Mouse (Mus musculus) brain, embryonic 14.5 days (tissue): ENCODE data around the gene Acer1. TPM values are rescaled to one million over a fixed set of nuclear protein-coding genes. Genes with fewer than 3 reads are reported as not detected.
"Not testable (repeated sequence)": the region's sequence is repeated elsewhere in the genome, so short reads cannot be mapped to it uniquely, and the experiment has no call there.

Experiments used
- DNase-seq: peaks from one replicate; pipeline ENCODE4 v3.0.0-alpha.2; 2011; ENCODE audit warnings: low read depth
- CTCF ChIP-seq: fragments of 200-500 bp; IDR thresholded peaks from 2 replicates; pipeline ENCODE4 v1.5.1; 2012; ENCODE audit warnings: inconsistent platforms, mild to moderate bottlenecking, moderate library complexity, borderline replicate concordance; ENCODE audit not compliant: insufficient read depth, insufficient read length; ENCODE audit errors: extremely low read depth
- POLR2A ChIP-seq: fragments of 200-500 bp; IDR thresholded peaks from 2 replicates; pipeline ENCODE4 v1.6.1; 2012; ENCODE audit warnings: mild to moderate bottlenecking, inconsistent platforms, borderline replicate concordance; ENCODE audit not compliant: poor library complexity, insufficient read depth, insufficient read length, severe bottlenecking; ENCODE audit errors: extremely low read depth
- polyA plus RNA-seq: library from polyadenylated mRNA; depleted of rRNA; stranded (reverse); fragments of >200 nt; gene quantifications from 2 replicates; pipeline ENCODE4 v1.2.3, GENCODE M21; 2012; rRNA removed

Gene Acer1
- polyA plus RNA-seq, 1 experiment, result not detected

DNA sequence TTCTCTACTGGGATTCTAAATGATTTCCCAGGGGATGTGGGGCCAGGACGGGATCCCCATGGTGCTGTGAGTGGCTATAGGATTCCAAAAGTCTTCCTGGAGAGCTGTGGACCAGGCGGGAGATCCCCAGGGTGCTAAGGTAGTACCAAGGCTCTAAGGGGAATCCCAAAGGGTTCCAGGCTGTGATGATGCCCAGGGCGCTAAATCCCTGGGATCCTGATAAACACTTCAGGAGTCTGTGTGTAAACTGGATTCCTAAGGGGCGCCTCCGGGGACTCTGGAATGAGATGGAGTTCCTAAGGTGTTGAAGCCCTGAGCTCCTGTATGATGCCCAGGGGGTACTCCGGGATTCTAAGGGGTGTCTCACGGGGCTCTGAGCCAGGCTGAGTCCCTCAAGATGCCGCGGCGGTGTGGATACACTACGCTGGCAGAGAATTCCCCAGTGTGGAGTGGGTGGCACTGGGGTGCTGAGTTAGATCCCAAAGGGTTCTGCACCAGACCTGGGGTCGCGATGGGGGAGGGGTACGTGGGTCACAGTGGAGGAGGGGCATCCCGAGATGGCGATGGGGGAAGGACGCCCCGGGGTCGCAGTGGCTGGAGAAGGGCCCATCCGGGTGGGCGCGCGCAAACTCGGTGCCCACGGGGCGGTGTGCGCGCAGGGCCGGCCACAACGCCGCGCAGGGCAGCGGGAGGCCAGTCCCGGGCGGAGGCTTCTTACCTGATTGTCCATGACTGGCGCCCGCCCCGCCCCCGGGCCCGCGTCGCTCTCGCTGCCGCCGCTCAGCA lies 47.2 kb downstream of the Acer1 start:
- TF ChIP-seq CTCF (no peak), POLR2A (no peak)
- no peak for DNase-seq

DNA sequence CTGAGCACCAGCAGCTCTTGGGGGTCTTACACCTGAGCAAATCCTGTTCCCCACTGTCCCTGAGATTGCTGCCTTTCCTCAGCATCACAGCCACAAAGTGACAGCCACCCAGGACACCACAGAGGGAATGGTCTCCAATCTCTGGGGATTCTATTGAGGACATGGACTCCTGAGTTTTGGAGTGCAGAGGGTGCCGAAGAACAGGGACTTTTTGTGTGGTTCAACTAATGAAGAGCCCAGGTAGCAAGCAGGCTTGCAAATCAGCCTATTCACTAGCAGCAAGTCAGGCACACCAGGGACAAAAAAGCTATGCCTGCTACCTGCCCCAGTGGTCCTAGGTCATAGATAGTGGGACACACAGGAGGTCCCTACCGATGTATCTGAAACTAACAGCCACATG lies 48.5 kb downstream of the Acer1 start:
- TF ChIP-seq CTCF (no peak), POLR2A (no peak)
- no peak for DNase-seq

- TF ChIP-seq CTCF, result no peak
- TF ChIP-seq POLR2A, result no peak
Measured at GRCm38 (mm10) chr17:56930026-56930425, 51.9 kb downstream of the Acer1 start.

DNA sequence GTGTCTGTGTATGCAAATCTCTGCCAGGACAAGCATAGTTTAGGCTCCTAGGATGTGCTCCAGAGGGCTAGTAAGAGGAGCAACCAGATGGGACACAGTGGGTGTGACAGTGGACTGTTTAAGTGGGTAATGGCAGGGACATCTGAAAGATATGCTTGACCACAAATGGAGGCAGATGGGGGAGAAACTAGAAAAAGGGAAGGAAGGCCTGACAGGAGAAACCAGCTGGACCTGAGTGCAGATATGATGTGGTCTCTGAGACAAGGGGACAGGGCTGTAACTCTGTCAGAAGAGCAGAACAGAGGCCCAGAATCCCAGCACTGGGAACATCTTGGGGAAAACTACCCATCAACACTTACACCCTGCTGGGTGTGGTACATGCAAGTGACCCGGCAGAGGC lies 52.4 kb downstream of the Acer1 start:
- no peak for DNase-seq
- TF ChIP-seq CTCF (no peak), POLR2A (no peak)

More at GRCm38 (mm10) chr17:56930026-56930425, 51.9 kb downstream of the Acer1 start:
- no peak for DNase-seq

GRCm38 (mm10) chr17:56929101-56929500 lies 52.8 kb downstream of the Acer1 start:
- DNase-seq, result no peak
- no peak for TF ChIP-seq CTCF

DNA sequence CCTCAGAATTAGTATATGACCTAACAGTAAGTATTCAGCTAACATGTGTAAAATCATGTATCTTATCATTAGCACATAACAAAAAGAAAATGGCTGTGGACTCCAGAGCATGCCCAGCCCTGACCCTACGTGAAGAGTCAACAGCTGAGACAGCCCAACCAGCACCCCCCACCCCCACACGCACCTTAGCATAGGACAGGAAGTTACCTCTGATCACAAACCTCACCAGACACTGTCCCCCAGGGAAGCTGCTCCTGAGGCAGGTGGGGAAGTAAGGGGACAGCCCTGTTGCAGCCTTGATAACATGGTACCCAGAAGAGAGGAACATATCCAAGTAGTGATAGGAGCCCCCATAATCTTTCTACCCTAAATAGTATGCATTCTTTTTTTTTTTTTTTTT lies 55.9 kb downstream of the Acer1 start:
- DNase-seq, result no peak
- no peak for TF ChIP-seq POLR2A
- no peak for TF ChIP-seq CTCF

GRCm38 (mm10) chr17:56919725-56920124 lies 62.2 kb downstream of the Acer1 start:
- DNase-seq, result no peak
- TF ChIP-seq CTCF (no peak), POLR2A (no peak)

- no peak for TF ChIP-seq POLR2A
- no peak for DNase-seq
Measured at GRCm38 (mm10) chr17:56917166-56917565, 64.8 kb downstream of the Acer1 start.

DNA sequence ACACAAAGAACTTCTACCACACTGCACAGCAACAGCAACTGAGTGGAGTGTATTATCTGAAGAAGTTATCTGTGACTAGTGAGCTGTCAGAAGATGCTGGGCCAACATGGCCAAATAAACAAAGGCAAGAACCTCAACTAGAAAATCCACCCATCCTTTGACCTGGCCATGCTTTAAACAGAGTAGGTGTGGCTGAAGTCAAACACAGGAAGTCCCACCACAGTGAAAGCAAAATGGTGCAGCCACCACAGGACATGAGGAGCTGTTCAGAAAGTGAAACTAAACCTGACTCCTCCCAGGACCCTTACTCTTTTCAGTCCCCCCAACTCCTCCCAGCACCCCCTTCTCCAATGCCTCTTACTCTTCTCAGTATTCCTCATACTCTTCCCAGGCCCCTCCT lies 68.5 kb downstream of the Acer1 start:
- TF ChIP-seq POLR2A, result no peak
- no peak for TF ChIP-seq CTCF
- no peak for DNase-seq

DNA sequence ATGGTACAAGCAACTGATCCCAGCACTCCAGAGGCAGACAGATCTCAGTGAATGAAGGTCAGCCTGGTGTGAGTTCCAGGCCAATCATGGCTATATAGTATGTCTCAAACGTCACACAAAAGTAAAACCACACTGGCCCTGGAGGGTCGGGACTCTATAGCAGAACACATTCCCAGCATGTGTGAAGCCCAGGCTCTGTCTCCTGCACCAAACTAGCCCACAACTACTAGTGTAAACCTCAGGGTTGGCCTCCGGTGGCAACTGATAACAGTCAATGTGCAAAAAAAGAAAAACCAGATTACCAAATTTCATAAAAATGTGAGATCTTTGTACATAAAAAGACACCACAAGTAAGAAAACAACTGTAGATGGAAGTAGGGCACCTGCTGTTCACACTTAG lies 68.9 kb downstream of the Acer1 start:
- DNase-seq, result no peak
- TF ChIP-seq POLR2A, result no peak
- no peak for TF ChIP-seq CTCF

DNA sequence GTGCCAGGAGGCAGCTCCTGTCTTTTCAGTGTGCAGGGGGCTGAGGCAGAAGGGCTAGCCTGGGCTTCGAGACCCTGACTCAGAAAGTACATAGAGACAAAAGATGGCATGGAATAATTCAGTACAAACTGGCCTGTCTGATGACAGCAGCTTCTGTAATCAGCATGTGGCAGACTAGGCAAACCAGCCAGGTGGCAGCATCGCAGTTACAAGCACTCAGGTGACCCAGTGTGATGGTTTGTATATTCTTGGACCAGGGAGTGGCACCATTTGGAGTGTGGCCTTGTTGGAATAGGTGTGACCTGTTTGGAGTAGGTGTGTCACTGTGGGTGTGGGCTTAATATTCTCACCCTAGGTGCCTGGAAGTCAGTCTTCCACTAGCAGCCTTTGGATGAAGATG lies 72.2 kb downstream of the Acer1 start:
- DNase-seq, result not testable (repeated sequence)

DNA sequence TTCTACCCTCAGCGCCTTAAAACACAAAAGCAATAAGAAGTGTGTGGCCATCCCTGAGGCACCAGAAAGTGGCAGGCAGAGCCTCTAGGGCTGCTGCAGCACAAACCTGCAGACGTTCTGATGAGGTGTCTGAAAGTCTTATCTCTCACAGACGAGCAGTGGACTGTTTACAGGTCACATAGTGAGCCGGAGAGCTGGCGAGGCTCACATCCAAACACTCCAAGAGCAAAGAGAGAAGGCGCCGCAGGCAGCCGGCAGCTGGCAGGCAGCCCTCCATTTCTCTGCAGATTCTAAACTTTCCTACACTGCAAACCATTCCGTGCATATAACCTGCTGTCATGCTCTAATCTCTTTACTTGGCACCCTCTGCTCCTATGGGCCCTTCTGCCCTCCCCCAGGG lies 74.0 kb downstream of the Acer1 start:
- DNase-seq, result no peak
- TF ChIP-seq POLR2A, result no peak
- TF ChIP-seq CTCF, result no peak

DNA sequence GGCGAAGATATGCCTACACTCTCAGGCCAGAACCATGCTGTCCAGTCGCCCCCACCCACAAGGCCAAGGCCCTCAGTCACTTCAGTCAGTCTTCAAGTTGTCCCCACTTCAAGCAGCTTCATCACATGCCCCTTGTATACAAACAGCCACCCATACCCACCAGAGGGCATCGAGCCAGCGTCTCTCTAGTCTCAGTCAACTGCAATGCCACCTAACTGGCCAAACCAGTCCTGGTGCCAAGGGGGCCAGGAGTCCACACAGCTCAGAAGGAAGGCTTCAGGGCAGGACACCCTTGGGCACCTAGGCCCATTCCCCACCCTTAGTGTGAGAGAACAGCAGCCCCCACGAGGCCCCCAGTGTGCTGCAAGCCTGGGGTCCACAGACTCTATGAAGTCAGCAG lies 74.8 kb downstream of the Acer1 start:
- no peak for DNase-seq
- TF ChIP-seq CTCF (no peak), POLR2A (no peak)

- TF ChIP-seq POLR2A (no peak), CTCF (no peak)
- no peak for DNase-seq
Measured at GRCm38 (mm10) chr17:56906166-56906565, 75.8 kb downstream of the Acer1 start.

Other genes starting within 250 kb of the Acer1 start
- gene Nrtn, start 224.6 kb downstream of the Acer1 start, polyA plus RNA-seq, result 5.2 and 5.4 TPM in 2 replicates
- 139 and 198 TPM in 2 replicates for gene Dus3l, start 217.4 kb downstream of the Acer1 start, polyA plus RNA-seq
- 3.1 and 3.9 TPM in 2 replicates for gene Prr22, start 211.9 kb downstream of the Acer1 start, polyA plus RNA-seq
- 7.8 and 11.1 TPM in 2 replicates for gene Rfx2, start 151.1 kb downstream of the Acer1 start, polyA plus RNA-seq
- not detected in 2 replicates for gene Acsbg2, start 107.7 kb downstream of the Acer1 start, polyA plus RNA-seq
- 0.03 and 0.07 TPM in 2 replicates for gene 1700061G19Rik, start 106.6 kb downstream of the Acer1 start, polyA plus RNA-seq
- 149 and 153 TPM in 2 replicates for gene Mllt1, start 46.7 kb downstream of the Acer1 start, polyA plus RNA-seq
- gene Clpp, start 8.2 kb upstream of the Acer1 start, polyA plus RNA-seq, result 151 and 219 TPM in 2 replicates
- gene Alkbh7, start 15.2 kb upstream of the Acer1 start, polyA plus RNA-seq, result 30.2 and 40.4 TPM in 2 replicates
- 0.28 and 0.33 TPM in 2 replicates for gene Pspn, start 17.9 kb upstream of the Acer1 start, polyA plus RNA-seq
- 57.1 and 64.6 TPM in 2 replicates for gene Gtf2f1, start 29.2 kb upstream of the Acer1 start, polyA plus RNA-seq
- gene Gm17949, start 29.3 kb upstream of the Acer1 start, polyA plus RNA-seq, result 0.08 TPM in 1 of 2 replicates, not detected in the other
- 112 and 116 TPM in 2 replicates for gene Khsrp, start 49.4 kb upstream of the Acer1 start, polyA plus RNA-seq
- 0.12 and 0.16 TPM in 2 replicates for gene Slc25a41, start 59.5 kb upstream of the Acer1 start, polyA plus RNA-seq
- gene Crb3, start 77.0 kb upstream of the Acer1 start, polyA plus RNA-seq, result 2.5 and 3.2 TPM in 2 replicates
- 71.2 and 111 TPM in 2 replicates for gene Slc25a23, start 77.7 kb upstream of the Acer1 start, polyA plus RNA-seq
- gene Dennd1c, start 96.4 kb upstream of the Acer1 start, polyA plus RNA-seq, result 5.4 and 6.3 TPM in 2 replicates
- 182 and 314 TPM in 2 replicates for gene Tubb4a, start 105.7 kb upstream of the Acer1 start, polyA plus RNA-seq
- gene Tnfsf9, start 123.2 kb upstream of the Acer1 start, polyA plus RNA-seq, result 7.1 and 8.8 TPM in 2 replicates
- 0.55 and 0.82 TPM in 2 replicates for gene Cd70, start 167.7 kb upstream of the Acer1 start, polyA plus RNA-seq
- gene Tnfsf14, start 212.1 kb upstream of the Acer1 start, polyA plus RNA-seq, result 0.10 and 0.14 TPM in 2 replicates
- 1.0 and 2.0 TPM in 2 replicates for gene C3, start 246.0 kb upstream of the Acer1 start, polyA plus RNA-seq